Mouse (Mus musculus) E14TG2a.4 (cell line): ENCODE measurements around the gene Lrrc30.

ENCODE experiments used
- H3K27me3 ChIP-seq: 2 replicates; pipeline ENCODE4 v1.6.1; 2014; ENCODE audit warnings: low read length, control low read depth; ENCODE audit not compliant: insufficient read depth
- H3K36me3 ChIP-seq: 2 replicates; pipeline ENCODE4 v1.6.1; 2014; ENCODE audit warnings: low read length, control low read depth; ENCODE audit not compliant: insufficient read depth
- H3K4me1 ChIP-seq: replicated peaks from 2 replicates; pipeline ENCODE4 v1.6.1; 2014; ENCODE audit warnings: low read depth, low read length, control low read depth
- H3K4me3 ChIP-seq: replicated peaks from 2 replicates; pipeline ENCODE4 v1.5.1; 2014; ENCODE audit warnings: mild to moderate bottlenecking, low read length
- H3K9me3 ChIP-seq: 2 replicates; pipeline ENCODE4 v1.6.1; 2014; ENCODE audit warnings: low read length, control low read depth
- CTCF ChIP-seq: conservative IDR thresholded peaks from 2 replicates; pipeline ENCODE4 v1.5.1; 2014; ENCODE audit warnings: low read length
- NANOG ChIP-seq: IDR thresholded peaks from 2 replicates; pipeline ENCODE4 v1.6.1; 2014; ENCODE audit warnings: borderline replicate concordance, low read length, mixed read lengths
- POU5F1 ChIP-seq: IDR thresholded peaks from 2 replicates; pipeline ENCODE4 v1.6.1; 2014; ENCODE audit warnings: low read length, borderline replicate concordance

Gene Lrrc30

GRCm38 (mm10) chr17:67612576-67612975 lies 19.9 kb downstream of the Lrrc30 start:
- Histone ChIP-seq H3K4me3 (no peak overlapping the region), H3K27me3 (no peaks in the 10 kb centered on the region), H3K4me1 (no peaks in the 10 kb centered on the region), H3K9me3 (0 out of 2 replicates have a peak, but pooled peaks cover 7% of the 10 kb centered on the region), H3K36me3 (no peaks in the 10 kb centered on the region)
- TF ChIP-seq CTCF: no peak
- TF ChIP-seq POU5F1: no peak
- no peak for TF ChIP-seq NANOG

- Histone ChIP-seq H3K27me3 (no peaks in the 10 kb centered on the region), H3K36me3 (no peaks in the 10 kb centered on the region), H3K4me3 (no peak overlapping the region), H3K4me1 (no peaks in the 10 kb centered on the region), H3K9me3 (0 out of 2 replicates have a peak, but pooled peaks cover 7% of the 10 kb centered on the region)
- TF ChIP-seq POU5F1: no peak
- TF ChIP-seq NANOG: no peak
- no peak for TF ChIP-seq CTCF
Observed at GRCm38 (mm10) chr17:67612151-67612550, 20.4 kb downstream of the Lrrc30 start.

GRCm38 (mm10) chr17:67604446-67604845 lies 28.1 kb downstream of the Lrrc30 start:
- peaks cover 13% of the 10 kb centered on the region; the same call in 1 of the 2 replicates for H3K9me3 ChIP-seq
- H3K27me3 ChIP-seq: no peaks in the 10 kb centered on the region
- H3K4me3 ChIP-seq: no peak overlapping the region
- H3K4me1 ChIP-seq: no peaks in the 10 kb centered on the region
- TF ChIP-seq CTCF (no peak), NANOG (no peak)
- no peaks in the 10 kb centered on the region for H3K36me3 ChIP-seq

GRCm38 (mm10) chr17:67602556-67602955 lies 30.0 kb downstream of the Lrrc30 start:
- no peaks in the 10 kb centered on the region for H3K36me3 ChIP-seq
- no peak overlapping the region for H3K4me3 ChIP-seq
- H3K4me1 ChIP-seq: no peaks in the 10 kb centered on the region
- TF ChIP-seq POU5F1 (no peak), NANOG (no peak), CTCF (no peak)
- peaks cover 13% of the 10 kb centered on the region; the same call in 1 of the 2 replicates for H3K9me3 ChIP-seq
- H3K27me3 ChIP-seq: no peaks in the 10 kb centered on the region

GRCm38 (mm10) chr17:67584937-67585579 lies 47.5 kb downstream of the Lrrc30 start:
- Histone ChIP-seq H3K9me3 (peaks cover 6% of the 10 kb centered on the region), H3K4me1 (no peaks in the 10 kb centered on the region), H3K36me3 (no peaks in the 10 kb centered on the region), H3K27me3 (no peaks in the 10 kb centered on the region), H3K4me3 (no peak overlapping the region)
- no peak for TF ChIP-seq POU5F1
- TF ChIP-seq NANOG: no peak
- TF ChIP-seq CTCF: peak; percentile 34

- Histone ChIP-seq H3K4me3 (no peak overlapping the region), H3K9me3 (peaks cover 6% of the 10 kb centered on the region), H3K4me1 (no peaks in the 10 kb centered on the region), H3K27me3 (no peaks in the 10 kb centered on the region), H3K36me3 (no peaks in the 10 kb centered on the region)
- TF ChIP-seq CTCF: no peak
- TF ChIP-seq NANOG: no peak
Observed at GRCm38 (mm10) chr17:67584533-67584932, 48.0 kb downstream of the Lrrc30 start.

- no peak overlapping the region for H3K4me3 ChIP-seq
- TF ChIP-seq NANOG: no peak
- TF ChIP-seq CTCF: no peak
- TF ChIP-seq POU5F1: no peak
- peaks cover 11% of the 10 kb centered on the region for H3K9me3 ChIP-seq
- no peaks in the 10 kb centered on the region for H3K4me1 ChIP-seq
- no peaks in the 10 kb centered on the region for H3K36me3 ChIP-seq
- H3K27me3 ChIP-seq: no peaks in the 10 kb centered on the region
Observed at GRCm38 (mm10) chr17:67583422-67583821, 49.1 kb downstream of the Lrrc30 start.

- Histone ChIP-seq H3K9me3 (peaks cover 17% of the 10 kb centered on the region), H3K4me3 (no peak overlapping the region), H3K27me3 (no peaks in the 10 kb centered on the region), H3K4me1 (no peaks in the 10 kb centered on the region), H3K36me3 (no peaks in the 10 kb centered on the region)
- TF ChIP-seq CTCF (no peak), NANOG (no peak), POU5F1 (no peak)
Observed at GRCm38 (mm10) chr17:67582681-67583356, 49.7 kb downstream of the Lrrc30 start.
